Mouse (Mus musculus) testis, postnatal 10 days (tissue): ENCODE measurements around the gene Gh.
A peak's percentile ranks its signal among the peaks of the same experiment; 100 is the strongest.

Experiments
- DNase-seq: peaks from one replicate; pipeline ENCODE4 v3.0.0; 2021; ENCODE audit warnings: low spot score

Gene Gh

DNA sequence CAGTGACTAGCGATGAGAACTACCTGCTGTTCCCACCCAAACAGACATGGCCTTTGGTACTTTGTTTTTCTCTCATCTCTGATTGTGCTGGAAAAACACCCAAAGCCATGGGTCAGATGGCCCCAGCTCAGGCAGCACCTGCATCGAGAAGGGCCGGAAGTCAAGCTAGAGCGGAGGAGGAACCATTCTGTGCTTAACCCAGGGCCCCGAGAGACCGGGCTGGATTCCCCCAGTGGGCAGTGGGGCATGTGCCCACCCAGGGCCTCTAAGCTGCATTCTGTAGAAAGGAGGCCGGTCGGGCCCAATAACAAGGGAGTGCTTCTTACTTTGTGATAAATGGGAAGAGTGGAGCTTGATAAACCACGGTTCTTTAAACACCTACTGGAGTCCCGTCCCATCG, 6.5 kb upstream of the Gh start:
- no peak for DNase-seq

DNA sequence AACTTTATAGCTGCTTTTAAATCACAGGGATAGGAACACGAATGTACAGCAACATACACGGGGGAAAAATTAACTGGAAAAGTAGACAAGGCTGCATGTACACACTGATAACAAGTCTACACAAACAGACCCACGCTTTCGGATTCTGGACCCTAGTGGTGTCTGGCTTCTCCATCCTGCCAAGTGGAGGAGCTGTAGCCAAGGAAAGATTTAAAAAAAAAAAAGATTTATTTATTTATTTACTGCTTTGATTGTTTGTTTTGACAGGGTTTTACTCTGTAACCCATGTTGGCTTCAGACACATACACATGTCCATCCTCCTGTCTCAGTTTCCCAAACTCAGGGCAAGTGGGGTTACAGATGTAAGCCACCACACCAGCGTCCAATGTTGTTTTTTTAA, 5.8 kb upstream of the Gh start:
- DNase-seq: no peak

DNA sequence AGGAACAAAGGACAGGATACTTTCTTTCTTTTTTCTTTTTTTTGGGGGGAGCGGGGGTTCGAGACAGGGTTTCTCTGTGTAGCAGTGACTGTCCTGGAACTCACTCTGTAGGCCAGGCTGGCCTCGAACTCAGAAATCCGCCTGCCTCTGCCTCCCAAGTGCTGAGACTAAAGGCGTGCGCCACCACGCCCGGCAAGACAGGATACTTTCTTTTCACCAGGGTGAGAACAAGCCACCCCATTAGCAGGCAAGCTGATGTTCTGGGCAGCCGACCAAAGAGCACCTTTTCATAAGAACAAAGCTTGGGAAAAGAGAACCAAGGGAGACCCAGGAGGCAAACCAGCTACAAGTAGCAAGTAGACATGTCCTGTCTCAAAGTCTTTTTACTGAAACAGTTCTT, 5.1 kb upstream of the Gh start:
- no peak for DNase-seq

DNA sequence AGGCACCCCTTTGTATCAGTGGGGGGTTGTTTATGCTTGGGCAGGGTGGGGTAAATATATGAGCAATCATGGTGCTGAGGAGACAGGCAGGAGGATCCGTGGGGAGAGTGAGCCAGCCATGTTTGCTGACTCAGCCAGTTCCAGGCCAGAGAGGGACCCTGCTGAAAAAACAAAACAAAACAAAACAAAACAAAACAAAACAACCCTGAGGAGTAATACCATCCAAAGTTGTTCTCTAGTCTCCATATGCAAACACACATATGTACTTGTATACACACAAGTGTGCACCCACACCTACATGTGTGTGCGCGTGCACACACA, 4.4 kb upstream of the Gh start:
- DNase-seq: no peak

DNA sequence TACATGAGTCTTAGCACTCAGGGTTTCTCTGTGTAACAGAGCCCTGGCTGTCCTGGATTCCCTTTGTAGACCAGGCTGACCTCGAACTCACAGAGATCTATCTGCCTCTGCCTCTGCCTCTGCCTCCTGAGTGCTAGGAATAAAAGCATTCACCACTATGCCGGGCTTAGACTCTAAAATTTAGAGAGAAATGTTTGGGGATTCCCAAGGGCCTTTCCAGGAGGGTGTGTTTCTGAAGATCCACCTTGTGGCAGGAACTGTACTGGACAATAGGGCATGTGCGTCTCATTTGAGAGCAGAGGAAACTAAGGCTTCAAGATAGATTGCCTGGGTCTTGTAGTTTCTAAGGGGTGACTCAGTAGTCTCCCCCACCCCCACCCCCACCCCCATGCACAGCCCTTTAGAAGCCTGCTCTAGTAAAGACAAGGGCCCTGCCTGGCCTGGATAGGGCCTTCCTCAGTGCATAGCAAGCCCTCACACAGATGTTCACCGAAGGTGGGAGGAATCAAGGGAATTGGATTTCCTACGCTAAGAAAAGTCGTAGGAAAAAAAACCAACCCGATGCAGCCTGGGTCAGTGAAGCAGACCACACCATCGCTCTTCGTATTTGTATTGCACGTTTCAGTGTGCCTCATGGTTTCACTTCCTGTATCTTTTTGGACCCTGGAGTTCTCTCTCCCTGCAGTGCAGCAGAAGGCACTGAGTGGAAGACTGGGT, 3.8 kb upstream of the Gh start:
- no peak for DNase-seq

DNA sequence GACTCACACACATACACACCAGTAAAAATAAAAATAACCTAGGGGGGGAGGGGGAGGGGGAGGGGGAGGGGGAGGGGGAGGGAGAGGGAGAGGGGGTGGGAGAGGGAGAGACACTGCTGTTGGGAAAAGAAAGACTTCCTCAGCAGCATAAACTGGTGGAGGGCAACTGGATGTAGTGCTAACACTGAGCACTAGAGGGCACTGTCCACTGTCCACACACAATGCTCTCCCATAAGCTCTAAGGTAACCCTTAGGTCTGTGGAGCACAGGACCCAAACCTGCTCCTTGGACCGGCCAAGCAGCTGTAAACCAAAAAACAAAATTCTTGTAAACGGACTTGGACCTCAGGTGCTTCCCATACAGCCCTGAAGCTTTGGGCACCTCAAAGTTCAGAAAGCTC, 969 bp upstream of the Gh start:
- DNase-seq: peak; percentile 81

DNA sequence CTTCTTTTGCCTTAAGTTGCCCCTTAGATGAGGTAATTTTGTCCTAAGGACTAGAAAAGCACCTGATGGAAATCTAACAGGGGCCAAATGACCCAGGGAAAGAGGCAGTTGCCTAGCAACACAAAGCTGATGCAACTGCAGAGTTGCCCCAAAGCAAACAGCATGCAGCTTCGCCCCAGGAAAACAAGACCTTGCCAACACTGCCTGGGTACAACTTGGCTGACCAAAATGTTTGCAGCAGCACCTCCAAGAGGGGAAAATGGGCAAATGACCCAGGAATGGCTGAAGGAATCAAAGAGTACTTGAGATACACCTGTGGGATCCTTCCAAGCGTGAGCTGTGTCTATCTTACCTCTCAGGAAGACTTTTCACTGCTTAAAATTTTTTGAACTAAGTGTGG, 9.8 kb downstream of the Gh start:
- no peak for DNase-seq

DNA sequence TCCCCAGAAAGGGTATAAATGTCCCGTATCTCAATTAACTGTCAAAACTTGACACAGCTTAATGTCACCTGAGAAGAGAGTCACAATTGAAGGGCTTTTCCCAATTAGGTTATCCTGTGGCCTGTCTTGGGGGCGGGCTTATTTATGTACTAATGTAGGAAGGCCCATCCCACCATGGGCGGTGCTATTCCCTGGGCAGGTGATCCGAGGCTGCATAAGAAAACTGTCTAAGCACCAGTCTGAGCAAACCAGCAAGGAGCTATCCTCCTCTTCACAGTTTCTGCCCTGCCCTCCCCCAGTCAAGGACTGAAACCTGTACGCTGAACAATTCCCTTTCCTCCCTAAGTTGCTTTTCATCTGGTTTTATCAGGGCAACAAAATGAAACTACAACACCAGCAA, 11.3 kb downstream of the Gh start:
- DNase-seq: no peak

DNA sequence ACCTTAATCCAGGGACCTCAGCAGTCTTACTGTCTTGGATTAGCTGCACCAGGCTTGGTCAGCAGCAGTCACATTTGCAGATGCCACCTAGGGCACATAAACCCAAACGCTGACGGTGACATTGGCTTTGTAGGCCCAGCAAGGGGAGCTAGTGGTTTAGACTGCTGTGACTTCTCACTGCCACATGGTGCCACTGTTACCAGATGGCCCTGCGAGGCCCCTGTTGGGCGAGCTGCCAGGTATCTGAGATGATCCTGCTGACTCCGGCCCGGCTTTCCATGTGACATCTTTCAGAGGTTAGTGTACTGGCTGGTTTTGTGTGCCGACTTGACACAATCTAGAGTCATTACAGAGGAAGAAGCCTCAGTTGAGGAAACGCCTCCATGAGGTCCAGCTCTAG, 12.3 kb downstream of the Gh start:
- peak; percentile 78 for DNase-seq

DNA sequence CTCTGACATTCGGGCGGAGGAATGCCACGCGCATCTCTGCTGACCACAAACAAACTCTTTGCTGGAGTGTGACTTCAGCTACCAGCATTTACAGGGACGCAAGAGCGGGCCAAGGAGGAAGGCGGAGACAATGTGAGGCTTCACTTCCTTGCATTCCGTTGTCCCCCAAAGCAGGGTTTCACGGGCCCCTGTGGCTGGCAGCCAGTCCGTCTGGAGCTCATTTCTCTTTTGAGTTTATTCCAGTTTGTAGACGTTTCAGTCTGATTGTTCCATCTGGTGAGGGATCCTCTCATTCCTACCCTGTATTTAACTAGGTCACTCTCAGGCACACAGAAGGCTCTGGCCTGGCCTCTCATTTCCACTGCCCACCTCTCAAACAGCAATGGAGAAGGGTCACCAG, 14.7 kb downstream of the Gh start:
- DNase-seq: no peak

DNA sequence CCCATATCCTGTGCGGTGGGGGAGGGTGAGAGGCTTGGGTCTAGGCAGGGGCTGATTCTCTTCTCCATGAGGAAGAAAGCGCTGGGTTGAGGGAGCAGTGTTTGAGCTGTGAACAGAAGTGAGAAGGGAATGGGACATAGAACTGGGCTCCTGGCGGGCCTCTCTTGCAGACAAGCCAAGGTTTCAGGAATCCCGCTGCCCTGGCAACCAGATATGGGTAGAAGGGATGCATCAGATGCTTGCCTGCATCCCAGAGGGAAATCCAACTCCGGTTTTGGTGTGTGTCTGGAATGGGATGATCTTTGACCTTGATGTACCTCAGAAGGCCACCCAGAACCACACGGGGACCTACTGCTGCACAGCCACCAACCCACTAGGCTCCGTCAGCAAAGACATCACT, 15.5 kb downstream of the Gh start:
- no peak for DNase-seq

DNA sequence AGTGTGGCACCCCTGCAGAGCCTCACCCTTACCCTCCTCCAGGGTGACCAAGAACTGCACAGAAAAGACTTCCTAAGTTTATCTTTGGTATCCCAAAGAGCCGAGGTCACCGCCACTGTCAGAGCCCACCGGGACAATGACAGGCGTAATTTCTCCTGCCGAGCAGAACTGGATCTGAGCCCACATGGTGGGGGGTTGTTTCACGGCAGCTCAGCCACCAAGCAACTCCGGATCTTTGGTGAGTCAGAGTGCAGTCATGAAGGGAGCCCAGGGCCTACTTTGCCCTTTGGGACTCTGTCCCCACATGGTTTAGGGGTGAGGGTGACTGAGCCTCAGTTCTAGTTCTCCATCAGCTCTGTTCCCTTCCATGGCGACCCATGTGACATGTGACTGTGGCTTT, 17.5 kb downstream of the Gh start:
- DNase-seq: no peak

DNA sequence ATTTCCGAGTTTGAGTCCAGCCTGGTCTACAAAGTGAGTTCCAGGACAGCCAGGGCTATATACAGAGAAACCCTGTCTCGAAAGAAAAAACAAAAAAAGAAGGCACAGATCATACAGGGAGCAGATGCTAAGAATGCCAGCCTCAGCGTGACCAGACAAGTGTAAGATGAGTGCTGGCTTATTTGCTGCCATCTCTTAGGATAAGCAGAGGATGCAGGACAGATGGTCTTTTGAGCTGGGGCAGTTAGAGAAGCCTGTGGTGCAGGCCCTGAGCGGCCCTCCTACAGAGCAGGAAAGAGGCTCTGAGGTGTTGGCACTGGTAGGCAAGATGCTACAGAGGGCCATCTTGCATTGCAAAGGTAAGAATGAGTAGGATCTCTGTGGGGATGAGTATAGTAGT, 18.3 kb downstream of the Gh start:
- DNase-seq: no peak

DNA sequence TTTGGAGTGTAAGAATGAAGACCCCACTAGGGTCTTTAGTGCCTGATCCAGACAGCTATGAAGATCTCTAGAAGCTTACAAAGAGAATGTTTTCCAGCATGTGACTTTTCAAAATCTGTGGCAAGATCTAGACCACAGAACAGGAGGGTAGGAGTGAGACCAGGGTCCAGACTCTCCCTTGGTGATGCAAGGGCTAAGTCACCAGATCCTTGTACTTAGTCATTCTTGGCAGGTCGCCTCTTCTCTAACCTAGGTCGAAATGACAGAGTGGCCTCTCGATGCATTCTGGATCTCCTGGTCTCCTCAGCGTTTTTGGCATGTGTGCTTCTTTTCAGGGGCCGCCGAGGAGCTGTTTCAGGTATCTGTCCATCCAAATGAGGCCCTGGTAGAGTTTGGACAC, 19.2 kb downstream of the Gh start:
- no peak for DNase-seq

DNA sequence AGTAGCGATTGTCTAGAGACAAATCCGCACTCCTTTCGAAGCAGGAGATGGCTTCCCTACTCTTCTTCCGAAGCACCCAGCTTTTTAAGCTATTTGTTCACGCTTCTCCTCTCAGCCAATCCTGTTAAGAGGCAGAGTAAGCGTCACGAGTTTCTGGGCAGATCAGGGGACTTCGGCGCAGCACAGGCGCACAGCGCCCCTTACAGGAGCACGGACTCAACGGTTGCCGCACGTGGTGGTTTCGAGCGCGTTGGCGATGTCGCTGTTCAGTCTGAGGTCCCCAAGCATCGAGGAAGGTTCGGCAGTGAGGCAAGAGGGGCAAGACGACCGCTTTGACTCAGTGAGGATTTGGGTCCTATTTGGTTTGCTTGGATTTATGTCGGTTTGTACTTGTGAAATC, 25.2 kb downstream of the Gh start, which contains the start of gene Tcam1:
TSS of gene Tcam1 (plus strand) at position 219 of the 400 bp plus-strand sequence.
- peak; percentile 97 for DNase-seq

DNA sequence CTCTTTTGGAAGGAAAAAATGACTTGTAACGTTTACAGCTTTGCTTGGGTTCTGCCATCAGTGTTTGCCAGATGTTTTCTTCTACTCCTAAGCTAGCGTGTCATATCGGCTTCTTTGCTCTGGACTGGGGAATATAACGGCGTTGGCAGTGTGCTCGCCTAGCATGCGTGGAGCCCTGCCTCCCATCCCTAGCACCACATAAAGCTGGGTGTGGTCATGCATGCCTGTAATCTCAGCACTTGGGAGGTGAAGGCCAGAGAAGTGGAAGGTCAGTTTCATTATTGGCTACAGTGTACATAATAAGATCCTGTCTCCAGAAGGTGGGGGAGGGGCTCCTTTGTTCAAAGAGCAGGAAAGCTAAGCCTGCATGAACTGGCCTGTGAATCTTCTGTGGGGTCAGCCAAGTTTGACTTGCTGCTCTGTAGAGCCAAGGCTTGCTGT, 26.7 kb downstream of the Gh start:
- peak; percentile 88 for DNase-seq

DNA sequence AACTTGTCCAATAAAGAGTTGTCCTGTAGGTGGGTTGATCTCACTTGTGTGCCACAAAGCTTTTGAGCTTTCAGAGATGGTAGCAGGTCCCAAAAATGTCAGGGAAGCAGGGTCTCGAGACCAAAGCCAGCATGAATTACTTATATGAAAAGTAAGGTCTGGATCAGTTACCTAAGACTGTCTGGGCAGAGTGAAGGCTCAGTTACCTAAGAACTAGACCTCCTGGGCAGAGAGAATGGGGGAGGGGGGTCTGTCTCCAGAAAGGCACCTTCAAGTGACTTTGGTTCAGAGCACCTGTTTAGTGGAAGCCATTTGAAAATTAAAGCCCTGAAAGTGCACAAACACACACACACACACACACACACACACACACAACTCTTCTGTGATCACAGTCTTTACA, 27.3 kb downstream of the Gh start:
- DNase-seq: no peak

DNA sequence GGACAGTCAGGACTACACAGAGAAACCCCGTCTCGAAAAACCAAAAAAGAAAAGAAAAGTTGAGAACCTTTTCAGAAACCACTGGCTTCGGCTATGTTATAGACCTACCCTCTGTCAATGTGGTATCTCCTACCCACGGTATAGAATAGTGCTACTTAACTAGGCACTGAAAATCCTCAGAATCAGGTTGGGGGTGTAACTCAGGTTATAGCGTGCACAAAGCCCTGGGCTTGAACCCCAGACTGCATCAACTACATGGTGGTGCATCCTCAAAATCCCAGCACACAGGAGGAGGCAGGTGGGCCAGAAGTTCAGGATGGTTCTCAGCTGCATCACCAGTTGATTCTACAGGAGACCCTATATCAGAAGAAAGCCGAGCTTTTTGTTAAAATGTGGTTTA, 27.9 kb downstream of the Gh start:
- DNase-seq: no peak

DNA sequence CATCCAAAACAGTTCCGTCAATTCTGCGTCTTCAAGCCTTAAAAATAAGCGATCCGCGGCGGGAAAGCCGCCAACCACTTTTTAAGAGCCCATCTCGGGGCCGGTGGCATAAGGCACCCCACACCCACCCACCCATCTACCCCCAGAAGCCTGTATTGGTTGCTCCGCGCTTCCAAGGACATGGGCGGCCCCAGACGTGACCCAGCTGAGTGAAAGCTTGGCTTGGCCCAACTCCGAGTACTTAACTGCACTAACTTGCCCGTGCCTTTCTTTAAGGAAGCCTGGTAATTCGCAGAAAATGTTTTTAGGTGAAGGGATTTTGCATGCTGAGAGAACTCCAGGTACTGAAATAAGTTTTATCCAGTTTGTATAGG, 28.4 kb downstream of the Gh start:
- peak; percentile 62 for DNase-seq

DNA sequence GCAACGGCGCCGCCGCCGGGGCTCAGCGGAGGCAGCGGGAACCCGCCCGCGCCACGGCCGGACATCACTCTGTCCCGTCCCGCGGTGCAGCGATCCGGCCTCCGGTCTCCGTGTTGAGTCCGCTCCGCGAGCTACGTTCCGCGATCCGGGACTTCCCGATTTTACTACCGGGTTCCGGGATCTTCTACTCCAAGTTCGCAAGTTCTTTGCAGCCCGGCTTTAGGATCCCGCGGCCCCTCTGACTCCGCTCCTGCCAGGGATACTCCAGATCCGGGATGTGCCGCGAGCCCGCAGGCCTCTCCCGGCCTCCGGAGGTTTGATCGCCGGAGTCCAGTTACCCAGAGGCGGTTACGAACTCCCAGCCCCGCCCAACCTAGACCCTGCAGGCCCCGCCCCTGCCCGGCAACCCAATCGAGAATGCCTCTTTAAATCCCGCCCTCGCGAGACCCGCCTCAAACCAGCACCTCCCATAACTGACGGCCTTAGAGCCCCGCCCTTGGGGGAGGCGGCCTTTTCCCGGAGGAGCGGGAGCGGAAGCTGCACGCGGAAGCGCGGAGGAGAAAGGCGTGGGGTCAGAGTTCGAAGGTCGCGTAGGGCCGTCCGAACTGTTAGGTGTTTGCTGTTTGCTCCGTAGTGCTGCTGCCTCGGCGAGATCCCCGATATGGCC, 28.9 kb downstream of the Gh start, which contains the start of gene Smarcd2:
TSS of gene Smarcd2 (minus strand) at position 329 of the 667 bp plus-strand sequence.
- peak; percentile 99 for DNase-seq

DNA sequence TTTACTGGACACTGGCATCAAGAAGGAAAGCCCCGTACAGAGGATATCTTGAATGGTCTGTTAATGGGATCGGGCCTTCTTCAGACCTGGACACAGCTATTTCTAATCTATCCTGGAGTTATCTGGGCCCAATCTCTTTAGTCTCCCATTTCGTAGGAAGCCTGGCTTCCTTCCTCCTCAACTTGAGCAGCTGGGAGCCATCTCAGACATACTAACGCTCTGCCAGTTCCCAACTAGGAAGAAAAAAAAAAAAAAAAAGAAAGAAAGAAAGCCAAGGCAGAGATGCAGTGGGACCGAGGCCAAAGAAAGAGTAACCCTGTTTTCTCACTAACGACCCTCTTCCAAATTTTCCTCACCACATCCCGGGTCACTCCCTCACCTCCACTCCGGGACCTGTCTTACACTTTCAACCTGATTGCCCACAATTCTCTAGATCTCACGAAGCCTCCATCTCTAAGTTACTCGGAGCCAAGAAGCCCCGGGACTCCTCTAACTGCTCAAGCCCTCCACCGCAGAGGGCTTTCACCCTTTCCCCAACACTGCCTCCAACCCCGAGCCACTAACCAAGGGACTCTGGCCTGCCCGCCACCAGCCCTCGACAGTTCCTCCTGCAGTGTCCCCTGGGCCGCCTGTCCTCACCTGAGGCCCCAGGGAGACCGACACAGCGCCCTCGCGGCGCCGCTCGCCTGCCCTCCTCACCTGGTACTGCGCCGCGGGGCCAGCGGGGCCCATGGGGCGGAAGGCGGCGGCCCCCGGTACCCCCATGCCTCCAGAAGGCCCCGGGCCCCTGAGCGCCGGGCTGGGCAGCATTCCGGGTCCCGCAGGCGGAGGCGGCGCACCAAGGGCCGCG, 29.6 kb downstream of the Gh start:
- DNase-seq: peak; percentile 70

DNA sequence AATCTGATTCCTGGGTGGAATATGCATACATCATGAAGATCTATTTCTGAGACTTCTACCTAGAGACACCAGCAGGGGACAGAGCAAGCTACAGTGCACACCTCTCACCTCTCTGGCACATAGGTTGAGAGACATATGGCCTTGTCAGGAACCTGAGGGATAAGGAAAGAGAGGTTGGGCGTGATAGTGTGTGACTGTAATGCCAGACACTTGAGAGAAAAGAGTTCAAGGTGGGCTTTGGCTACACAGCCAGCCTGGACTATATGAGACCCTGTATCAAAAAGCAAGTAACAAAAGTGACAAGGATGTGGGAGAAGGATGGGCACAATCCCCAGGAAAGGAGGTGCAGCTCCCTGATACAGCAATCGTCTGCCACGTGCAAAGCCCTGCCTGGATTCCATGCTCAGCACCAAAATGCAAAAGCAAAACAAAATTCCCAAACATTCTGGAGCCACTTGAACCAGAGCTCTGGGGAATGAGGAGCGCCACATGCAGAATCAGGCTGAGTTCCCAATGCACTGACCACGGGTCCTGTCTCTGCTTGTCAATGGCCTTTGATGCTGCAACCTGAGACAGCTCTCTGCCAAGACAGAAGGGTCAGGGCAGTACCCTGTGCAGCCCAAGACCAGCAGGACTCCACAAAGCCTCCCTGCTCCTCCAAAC, 30.4 kb downstream of the Gh start:
- no peak for DNase-seq

DNA sequence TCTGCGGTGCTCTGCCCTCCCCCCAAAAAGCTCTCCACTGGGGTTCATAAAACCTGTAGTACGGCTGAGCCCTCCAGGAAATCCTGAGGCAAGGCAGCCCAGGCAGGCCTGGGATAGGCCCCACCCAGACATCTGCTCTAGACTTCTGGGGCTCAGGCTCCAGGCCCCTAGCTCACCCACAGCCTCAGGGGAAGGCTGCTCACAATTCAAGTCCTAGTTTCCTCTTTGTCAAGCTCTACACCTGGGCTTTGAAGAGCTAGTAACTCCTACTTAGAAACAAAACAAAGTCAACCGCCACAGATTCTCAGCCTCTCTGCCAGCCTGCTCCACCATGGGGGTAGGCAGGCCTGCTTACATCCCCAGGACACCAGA, 32.6 kb downstream of the Gh start:
- DNase-seq: no peak
